Mouse (Mus musculus) olfactory bulb, adult 2 months (tissue): ENCODE measurements at regions not wholly inside any gene's neighbourhood (a gene's known extent, or its start where the extent isn't known, plus 50 kb on each side); places are given as distances from the start of the nearest gene placed in this dataset.

Experiments
- CTCF ChIP-seq: fragments of 200-500 bp; IDR thresholded peaks from 2 replicates; pipeline ENCODE4 v1.5.1; 2012; ENCODE audit warnings: low read depth, mild to moderate bottlenecking, low read length, moderate library complexity; ENCODE audit not compliant: insufficient read depth
- POLR2A ChIP-seq: fragments of 200-500 bp; IDR thresholded peaks from 2 replicates; pipeline ENCODE4 v1.6.1; 2012; ENCODE audit warnings: mild to moderate bottlenecking, low read depth, low read length, moderate library complexity; ENCODE audit not compliant: insufficient read depth

DNA sequence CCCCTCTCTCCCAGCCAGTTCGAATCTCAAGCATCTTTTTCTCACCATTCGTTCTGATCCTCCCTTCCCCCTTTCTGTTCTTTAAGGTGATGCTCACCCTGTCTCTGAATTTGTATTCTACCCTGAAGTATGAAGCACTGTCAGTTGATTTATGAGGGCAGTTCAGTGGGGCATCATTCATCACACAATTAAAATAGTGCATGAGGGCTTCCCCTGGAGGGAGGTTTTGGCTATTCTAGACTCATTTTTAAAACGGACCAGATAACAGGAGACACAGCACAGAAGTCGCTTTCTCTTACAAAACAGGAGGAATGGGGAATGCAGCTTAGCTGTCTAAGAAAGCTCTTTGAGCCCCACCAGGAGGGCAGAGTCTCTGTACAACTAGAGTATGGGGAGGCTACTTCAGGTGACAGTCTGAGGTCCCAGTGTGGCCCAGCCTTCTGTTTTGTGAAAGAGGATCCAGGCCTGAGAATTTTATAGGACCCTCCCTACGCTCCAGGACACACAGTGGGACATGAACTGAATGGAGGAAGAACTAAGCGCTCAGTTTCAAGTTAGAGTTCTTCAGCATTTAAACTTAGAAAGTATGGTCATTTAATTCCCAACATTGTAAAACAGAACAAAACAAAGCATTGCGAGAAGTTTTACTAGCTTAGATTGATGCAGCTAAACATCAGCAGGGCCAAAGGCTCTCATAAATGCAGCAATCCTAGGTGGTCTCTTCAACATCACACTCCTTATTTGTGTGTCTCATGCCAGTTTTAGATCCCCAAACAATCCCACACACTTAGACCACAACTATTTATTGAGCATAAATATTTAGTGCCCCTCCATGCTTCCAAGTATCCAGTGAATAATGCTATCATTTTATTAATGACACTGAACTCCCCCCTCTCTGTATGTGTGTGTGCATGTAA is 181.7 kb downstream of the Ets1 start:
- no peak for TF ChIP-seq CTCF
- TF ChIP-seq POLR2A, result no peak
